Mouse (Mus musculus): ENCODE measurements around the gene Tceal9.
"Not testable (repeated sequence)": the region's sequence is repeated elsewhere in the genome, so short reads cannot be mapped to it uniquely, and the experiment has no call there.

Tceal9 gene

DNA sequence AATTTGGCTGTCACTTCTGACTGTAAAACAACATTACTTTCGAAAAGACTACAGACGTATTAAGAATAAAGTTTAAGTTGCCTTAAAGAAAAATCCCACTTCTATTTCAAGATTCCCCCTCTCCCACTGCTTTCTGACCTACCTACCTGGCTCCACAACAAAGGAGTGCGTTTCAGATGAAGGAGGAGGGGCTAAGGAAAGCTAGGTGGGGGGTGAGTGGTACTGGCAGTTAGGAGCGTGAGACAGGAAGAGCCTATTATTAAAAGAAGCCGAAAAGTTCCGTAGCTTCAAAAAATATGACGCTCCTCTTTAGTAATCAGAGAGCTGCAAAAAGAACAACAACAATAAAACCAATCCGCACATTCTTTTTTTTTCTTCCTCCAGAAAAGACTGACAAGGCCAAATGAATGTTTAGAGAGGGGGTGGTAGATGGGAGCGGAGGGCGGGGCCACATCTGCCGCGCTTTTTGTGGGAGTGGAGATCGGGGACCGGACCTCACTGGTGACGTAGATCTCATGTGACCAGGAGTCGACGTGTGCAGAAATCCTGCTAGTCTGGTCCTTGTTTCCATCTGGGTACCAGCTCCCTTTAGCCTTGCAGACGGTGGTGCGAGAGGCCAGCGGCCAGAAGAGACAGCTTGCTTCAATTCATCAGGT lies at the start of gene Tceal9:
Gene Tceal9 (plus strand): TSS at position 506 of the 656 bp plus-strand sequence.
- peak; percentile 62 for DNase-seq (ENCODE audit: low read depth, low spot score)

DNA sequence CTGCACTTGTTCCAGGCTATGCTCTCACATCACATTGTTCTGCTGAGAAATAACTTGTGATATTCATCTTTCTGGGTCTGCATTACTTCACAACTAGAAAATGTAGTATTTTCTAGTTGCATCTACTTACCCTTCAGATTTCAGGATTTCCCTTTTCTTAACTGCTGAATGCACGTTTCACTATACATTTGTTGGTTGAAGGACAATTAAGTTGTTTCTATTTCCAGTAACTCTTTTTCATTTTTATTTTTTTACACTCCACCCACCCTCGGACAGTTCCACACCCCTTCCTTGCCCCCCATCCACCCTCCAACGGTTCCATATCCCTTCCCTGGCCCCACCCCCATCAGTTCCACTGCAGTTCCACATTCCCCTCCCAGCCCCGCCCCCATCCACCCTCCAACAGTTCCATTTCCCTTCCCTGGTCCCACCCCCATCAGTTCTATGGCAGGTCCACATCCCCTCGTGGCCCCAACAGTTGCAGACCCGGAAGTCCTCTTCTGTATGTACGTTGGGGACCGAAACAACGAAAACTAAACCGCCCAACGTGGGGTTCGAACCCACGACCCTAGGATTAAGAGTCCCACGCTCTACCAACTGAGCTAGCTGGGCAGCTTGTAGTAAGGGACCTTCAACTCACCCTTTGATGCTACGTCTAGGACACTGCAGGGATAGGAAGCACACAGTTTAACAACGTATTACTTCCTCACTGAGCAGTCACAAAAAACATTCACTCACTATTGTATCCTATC lies 49.5 kb upstream of the Tceal9 start:
- DNase-seq (ENCODE audit: low read depth, low spot score): no peak

GRCm38 (mm10) chrX:136196873-136197272 lies 48.0 kb upstream of the Tceal9 start:
- no peak for DNase-seq (ENCODE audit: low read depth, low spot score)

DNA sequence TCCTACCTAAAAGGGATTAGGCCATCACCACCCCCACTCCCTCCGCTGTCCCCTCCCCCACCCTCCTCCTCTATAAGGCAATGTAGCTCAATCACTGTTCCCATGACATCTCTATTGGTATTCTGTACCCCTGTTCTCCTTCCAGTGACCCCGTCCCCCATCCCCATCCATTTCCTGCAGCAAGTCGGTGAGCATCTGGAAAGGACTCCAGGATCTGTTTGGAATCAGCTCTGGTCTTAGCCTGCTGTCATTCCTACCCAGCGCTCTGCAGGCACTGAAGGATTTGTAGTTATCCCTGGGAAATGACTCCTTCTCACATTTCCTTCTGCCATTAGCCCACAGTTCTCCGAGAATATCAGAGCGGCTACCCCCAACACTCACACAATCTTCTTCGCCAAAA lies 41.6 kb upstream of the Tceal9 start:
- DNase-seq (ENCODE audit: low read depth, low spot score): no peak

GRCm38 (mm10) chrX:136203664-136204066 lies 41.2 kb upstream of the Tceal9 start, which contains the start of gene Tceal5:
TSS of gene Tceal5 (minus strand) at chrX:136203876.
- peak; percentile 78 for DNase-seq (ENCODE audit: low read depth, low spot score)

GRCm38 (mm10) chrX:136204406-136204805 lies 40.5 kb upstream of the Tceal9 start:
- DNase-seq (ENCODE audit: low read depth, low spot score): no peak

DNA sequence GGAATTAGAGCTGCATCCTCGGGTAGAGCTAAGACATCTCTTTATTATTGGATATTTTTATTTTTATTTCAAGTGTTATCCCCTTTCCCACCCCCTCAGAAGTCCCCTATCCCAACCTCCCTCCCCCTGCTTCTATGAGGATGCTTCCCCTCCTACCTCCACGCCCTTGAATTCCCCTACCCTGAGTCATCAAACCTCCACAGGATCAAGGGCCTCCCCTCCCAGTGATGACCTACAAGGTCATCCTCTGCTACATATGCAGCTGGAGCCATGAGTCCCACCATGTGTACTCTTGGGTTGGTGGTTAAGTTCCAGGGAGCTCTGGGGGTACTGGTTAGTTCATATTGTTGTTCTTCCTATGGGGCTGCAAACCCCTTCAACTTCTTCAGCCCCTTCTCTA lies 31.5 kb upstream of the Tceal9 start:
- no peak for DNase-seq (ENCODE audit: low read depth, low spot score)

DNA sequence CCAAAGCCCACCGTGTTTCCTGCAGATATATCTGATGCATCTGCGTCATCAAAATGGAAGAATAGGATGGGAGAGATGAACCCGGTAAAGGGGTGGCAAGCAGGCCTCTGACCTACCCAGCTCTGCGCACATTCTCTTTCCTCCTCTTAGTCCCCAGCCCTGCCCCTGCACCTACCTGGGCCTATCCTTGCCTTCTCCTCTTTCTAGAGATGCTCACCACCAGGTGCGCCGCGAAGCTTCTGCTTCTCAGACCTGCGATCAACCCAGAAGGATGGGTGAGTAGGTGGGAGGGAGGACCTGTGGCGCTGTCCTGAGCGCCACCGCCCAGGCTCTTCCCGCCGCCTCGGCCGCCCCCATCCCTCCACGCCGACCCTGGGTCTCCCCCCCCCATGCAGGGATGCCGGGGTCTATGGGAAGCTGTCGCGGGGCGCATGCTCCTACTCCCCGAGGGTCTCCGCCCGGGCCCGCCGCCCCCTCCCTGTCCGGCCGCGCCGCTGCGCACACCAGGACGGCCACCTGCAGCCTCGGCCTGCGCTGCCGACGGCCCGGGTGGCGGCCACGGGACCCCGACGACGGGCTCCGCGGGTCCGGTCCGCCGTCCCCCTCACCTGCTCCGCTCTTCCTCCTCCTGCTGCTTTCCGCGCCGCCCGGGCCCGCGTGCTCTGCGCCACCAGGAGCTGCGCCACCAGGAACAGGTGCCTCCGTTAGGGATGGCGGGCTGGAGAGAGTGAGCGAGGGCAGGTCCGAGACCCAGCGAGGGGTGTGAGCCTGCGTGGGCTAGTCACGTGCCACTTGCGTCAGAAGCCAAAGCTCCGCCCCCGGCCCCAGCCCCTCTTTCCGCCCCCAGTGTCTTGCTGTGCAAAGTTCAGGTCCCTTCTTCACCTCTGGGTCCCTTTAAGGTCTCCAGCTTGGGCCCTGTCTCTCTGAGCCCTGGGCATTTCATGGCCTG lies 29.9 kb upstream of the Tceal9 start, which contains the start of the genes Tceal7 and Bex1:
Gene Tceal7 (plus strand): TSS at position 51 of the 949 bp plus-strand sequence.
Gene Bex1 (minus strand): TSS at position 785 of the 949 bp plus-strand sequence.
- DNase-seq (ENCODE audit: low read depth, low spot score): not testable (repeated sequence)

- no peak for DNase-seq (ENCODE audit: low read depth, low spot score)
These were observed 28.6 kb upstream of the Tceal9 start for GRCm38 (mm10) chrX:136216303-136216702.

GRCm38 (mm10) chrX:136223714-136224113 lies 21.2 kb upstream of the Tceal9 start:
- DNase-seq (ENCODE audit: low read depth, low spot score): no peak

DNA sequence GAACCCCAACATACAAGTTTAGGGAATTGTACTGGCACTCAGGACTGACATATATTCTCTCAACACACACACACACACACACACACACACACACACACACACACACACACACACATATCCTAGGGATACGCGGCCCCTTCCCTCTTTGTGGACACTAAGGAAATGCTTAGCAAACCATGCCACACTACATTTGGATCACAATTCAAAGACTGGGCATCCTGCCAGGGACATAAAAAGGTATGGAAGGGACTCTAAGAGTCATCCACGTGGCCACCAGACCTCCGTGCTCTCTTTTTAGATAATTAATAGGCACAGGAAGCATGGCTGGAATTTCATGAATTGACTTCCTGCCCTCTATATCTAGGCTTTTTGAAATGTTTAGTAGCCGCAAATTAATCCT lies 17.1 kb upstream of the Tceal9 start:
- DNase-seq (ENCODE audit: low read depth, low spot score): no peak

- DNase-seq (ENCODE audit: low read depth, low spot score): no peak
These were observed 6.8 kb upstream of the Tceal9 start for GRCm38 (mm10) chrX:136238118-136238517.

DNA sequence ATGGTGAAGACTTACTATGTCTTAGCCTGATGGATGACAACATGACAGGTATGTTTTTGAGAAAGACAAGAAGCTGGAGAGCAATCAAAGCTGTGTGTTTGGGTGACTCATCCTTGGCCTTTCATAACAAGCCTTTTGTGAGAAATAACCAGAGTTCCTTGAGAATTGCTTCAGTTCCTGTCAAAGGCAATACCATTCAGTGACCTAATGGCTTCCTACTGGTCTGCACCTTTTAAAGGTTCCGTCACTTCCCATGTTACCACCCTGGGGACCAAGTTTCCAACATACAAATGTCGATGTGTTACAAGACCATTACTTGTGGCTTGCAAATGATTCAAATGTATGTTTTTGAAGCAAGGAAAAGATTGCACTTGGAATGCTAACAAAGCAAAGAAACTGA lies 1.7 kb upstream of the Tceal9 start:
- DNase-seq (ENCODE audit: low read depth, low spot score): no peak

- no peak for DNase-seq (ENCODE audit: low read depth, low spot score)
These were observed 717 bp downstream of the Tceal9 start for GRCm38 (mm10) chrX:136245521-136246071.

- DNase-seq (ENCODE audit: low read depth, low spot score): no peak
These were observed 3.9 kb downstream of the Tceal9 start for GRCm38 (mm10) chrX:136248811-136249210.

- no peak for DNase-seq (ENCODE audit: low read depth, low spot score)
These were observed 4.8 kb downstream of the Tceal9 start for GRCm38 (mm10) chrX:136249671-136250070.

DNA sequence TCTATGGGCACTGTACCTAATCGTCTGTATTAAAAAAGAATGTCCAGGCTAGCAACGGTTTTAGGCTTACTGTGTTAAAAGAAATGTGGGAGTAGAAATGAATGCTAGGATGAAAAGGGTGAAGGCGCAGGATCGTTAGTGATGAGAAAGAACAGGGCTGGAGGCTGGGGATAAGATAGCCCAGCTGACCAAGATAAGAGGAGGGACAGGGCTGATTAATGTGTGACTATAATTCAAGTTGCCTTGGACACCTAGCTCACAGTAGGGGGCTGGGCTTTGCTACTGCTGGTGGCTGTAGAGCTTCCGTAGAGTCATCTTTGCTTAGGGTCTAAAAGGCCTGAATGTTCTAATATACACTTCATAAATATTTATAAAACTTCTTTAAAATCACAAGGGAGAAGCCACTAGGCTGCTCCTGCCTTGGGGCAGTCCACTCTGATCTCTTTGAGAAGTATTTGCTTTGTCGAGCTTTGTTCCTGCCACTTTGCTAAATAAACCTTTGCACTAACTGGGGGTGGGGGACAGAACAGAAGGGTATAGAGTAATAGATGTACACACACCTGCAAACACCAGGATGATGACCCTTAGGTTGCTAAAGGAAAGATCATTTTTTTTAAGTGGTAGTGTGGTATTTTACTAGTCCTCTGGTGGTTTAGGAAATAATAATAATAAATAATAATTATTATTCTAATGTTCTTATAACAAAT lies 7.3 kb downstream of the Tceal9 start:
- no peak for DNase-seq (ENCODE audit: low read depth, low spot score)

DNA sequence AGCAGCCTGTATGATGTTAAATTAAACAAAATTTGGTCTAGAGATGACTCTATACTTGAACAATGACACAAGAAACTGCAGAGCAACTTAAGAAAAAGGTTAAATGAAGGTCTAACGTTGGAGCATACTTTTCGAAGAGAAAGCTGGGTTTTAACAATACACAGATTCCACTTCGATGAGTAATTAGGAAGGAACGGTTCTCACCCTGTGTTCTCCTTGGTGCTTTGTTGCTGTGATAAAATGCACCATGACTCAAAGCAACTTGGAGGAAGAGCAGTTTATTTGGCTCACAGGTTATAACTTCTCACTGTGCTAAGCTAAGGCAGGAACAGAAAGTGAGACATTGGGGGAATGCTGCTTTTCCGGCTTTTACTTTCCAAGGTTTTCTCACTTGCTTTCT lies 22.8 kb downstream of the Tceal9 start:
- DNase-seq (ENCODE audit: low read depth, low spot score): no peak

DNA sequence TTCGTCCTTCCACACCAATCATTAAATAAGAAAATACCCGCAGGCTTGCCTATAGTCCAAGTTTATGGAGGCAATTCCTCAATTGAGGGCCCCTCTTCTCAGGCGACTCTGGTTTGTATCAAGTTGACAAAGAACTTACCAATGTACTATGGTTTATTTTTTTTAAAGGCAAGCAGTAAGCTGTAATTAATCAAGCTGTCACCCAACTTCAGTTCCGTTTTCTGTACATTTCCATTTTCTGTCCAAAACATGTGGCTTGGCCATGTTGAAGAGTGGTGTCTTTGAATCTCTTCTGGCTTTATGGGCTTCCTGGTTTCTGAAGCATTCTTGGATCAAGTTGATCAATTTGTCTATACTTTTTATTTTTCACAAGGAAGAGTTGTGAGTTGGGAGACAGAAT lies 23.3 kb downstream of the Tceal9 start:
- DNase-seq (ENCODE audit: low read depth, low spot score): no peak

DNA sequence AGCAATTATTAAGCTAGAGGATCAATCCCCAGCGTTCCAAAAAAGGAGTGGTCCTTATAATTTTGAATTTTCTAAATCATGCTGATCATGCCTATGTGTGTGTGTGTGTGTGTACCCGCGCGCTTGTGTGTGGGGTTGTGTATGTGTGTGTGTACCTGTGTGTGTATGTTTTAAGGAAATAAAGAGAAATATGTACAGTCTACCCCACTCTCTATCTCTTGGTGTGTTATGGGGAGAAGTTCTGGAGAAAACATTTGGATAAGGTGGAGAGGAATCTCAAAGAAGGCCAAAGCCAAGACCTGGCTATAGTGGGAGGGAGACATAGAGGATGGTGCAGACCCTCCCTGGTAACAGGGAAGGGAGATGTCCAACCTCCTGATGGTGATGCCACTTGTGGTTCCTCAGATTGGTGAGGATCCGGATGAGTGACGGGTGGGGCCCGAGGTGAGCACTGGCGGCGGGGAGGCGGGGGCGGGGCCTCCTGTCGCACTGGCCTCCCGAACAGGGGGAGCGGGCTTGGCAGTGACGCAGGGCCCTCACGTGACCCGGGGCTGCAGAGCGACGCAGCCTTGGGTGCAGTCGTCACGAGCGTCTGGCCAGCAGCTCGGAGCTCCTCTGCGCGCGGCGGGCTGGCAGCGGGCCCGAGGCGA lies 25.0 kb downstream of the Tceal9 start, which contains the start of gene Bex3:
Gene Bex3 (plus strand): TSS at position 511 of the 650 bp plus-strand sequence.
- not testable (repeated sequence) for DNase-seq (ENCODE audit: low read depth, low spot score)
